Mouse (Mus musculus) cerebellum, adult 11 months (tissue): Measurements from ENCODE around the gene Fam19a1.

Source experiments
- DNase-seq: peaks from one replicate; pipeline ENCODE4 v3.0.0; 2022

The Fam19a1 gene

DNA sequence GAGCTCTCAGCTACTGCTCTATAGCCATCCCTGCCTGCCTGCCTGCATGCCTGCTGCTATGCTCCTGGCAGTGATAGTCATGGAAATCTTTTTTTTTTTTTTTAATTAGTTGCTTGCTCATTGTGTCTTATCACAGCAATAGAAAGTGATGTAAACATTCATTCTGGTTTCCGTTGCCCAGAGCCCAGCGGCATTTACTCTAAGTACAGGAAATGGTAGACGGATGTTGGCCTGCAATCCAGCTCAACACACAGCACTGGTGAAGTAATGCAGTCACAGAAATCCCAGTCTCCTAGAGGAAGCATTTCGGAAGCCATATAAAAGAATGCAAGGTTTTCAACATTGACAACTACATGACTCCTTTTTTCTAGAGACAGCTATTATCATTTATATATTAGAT is 153.5 kb downstream of the Fam19a1 start:
- no peak for DNase-seq

DNA sequence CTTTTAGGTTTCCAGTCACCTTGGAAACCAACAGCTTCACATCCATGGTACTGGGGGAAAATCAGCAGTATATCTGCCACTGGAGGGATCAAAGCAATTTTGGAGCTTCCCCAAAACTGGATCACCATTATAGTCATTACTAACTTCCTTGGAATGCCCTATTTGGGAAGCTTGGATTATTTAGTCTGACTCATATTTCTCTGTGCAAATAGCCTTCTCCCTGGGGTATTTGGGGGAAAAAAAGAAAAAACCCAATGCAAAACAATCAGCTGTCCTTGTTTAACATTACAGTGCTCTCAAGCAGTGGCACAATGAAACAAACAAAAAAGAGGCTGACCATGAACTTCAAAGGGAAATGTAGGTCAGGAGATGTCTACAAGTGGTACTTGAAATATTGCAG is 155.8 kb downstream of the Fam19a1 start:
- DNase-seq: no peak

DNA sequence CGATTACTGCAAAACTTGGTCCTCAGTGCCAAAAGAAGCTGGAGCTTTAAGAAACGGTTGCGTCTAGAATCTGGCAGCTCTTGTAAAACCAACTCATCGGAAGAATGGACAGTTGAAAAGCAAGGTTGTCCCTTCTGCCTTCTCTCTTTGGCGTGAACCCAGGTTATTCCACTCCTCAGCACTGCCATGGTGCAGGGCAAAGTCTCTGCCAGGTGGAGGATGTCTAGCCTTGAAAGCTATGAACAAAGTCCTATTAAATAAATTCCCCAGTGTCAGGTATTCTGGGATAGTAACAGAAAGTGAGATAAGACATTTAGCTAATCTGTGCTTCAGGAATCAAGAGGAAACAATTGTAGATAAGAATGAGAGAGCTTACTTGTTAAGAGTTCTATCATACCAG is 157.5 kb downstream of the Fam19a1 start:
- no peak for DNase-seq

DNA sequence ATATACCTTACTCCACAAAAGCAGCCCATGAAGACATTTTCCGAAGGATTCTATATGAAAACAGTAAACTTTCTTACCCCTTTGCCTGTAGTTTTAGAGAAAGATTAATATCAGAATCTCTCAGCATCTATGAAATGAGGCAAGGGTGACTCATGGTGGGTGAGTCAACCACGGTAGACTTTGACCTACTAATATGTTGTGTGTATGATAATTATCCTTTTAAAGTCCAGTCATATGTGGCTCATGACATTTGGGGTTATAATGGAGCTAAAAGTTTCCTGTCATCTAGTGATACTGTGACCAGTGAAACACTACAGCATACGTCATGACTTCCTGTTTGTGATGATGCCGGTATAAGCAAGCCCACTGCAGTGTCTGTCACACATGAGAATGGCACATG is 170.8 kb downstream of the Fam19a1 start:
- no peak for DNase-seq

DNA sequence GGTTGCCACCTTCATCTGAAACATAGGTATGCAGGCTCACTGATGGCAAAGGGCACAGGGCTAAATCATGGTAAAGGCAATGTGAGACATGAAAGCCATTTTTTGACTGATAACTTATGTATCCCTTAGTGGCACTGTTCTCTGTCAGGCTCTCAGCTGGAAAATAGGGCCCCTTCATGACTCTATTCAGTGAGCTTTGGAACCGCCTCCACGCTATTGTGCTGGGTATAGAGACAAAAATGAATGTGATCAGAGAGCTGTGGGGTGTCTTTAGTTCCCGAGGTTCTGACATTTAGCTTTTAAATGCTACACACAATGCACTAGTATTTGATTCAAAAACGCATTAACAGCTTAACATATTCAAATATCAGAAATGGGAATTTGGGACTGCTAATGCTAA is 171.6 kb downstream of the Fam19a1 start:
- no peak for DNase-seq

DNA sequence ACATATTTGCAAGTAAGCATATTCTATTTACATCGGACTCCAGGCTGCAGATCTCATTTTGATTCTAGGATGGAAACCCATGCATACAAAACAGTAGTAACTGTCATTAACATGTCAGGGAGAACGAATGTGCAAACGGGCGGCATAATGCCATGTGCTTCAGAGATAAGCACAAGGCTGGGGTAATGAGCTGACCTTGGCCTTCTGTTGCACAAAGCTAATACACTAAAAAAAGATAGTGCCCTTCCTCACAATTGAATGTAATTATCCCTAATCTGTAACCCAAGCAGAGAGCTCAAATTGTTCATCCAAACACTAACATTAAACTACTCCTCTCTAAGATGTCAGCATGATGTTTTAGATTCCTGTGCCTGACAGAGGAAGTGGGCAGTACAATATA is 173.3 kb downstream of the Fam19a1 start:
- DNase-seq: no peak

DNA sequence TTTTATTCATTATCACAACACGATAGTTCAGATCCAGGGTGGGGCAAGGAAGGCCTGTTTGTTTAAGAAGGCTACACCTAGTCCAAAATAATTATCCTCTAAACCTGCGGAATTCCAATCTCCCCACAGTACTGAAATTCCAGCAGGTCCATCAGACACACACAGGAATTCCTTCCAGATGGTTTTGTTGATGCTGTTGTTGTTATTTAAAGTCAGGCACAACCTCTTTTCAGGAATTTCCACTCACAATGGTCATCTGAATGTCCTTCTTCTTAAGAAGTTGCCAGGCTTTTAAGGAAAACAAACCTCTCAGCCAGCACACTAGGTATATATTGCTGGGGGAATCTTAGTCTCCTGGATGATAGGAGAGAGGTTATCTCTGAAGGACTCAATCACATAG is 174.4 kb downstream of the Fam19a1 start:
- DNase-seq: no peak

DNA sequence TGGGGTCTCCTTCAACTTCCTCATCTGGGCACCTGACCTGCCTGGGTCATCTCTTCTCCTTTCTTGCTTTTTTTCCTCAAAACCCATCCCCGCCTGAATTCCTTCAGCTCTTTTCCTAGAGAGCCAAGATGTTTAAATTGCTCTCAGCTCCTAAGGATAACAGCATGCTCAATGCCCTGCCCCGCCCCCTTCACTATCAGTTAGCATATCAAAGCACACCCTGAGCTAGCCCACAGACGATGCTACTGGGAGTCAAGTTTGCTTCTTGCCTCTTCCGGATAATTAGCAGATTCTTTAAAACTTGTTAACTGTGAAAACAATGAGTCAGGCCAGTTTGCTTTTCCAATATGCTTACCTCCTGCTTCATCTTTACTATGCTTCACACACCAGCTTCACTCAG is 176.7 kb downstream of the Fam19a1 start:
- DNase-seq: no peak

DNA sequence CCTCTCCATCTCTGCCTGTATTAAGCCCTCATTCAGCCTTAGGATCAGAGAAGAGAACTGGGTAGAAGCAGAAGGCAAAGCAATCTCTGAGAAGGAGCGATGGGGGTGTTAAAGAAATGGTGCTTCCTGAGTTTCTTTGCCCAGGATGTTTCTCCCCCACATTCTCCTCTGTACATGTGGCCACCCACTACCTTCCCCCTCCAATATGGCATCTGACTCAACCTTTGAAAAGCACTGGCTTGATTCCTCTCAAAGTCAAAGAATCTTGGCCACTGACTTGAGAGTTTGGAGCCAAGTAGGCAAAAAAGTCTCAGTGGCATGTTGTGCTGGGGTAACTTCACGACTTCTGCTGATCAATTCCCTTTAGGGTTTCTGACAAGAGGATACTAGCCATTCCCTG is 234.5 kb downstream of the Fam19a1 start:
- DNase-seq: no peak

DNA sequence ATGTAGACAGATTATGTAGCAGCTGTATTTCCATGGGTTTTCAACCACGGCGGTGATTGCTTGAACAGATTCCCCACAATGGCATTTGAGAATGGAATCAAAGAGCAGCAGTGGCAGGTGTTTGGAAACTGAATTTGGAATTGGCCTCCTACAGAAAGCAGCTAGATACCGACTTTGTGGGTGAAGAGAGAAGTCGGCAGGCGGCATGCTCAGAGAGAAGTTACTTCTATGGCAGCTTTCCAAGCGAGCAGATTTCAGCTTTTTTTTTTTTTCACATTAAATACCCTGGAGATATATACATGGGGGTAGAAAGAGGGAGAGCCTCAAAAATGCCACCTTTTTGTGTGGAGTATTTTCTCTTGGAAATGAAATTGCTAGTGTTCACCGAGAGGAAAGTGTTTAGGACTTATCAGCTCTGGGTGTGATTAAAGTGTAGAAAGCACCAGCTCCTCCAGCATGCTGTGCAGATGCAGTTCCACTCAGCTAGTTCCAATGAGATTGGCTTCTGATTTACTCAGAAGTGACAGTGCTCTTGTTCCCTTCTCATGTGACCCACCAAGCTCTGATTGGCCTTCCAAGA is 236.6 kb downstream of the Fam19a1 start:
- no peak for DNase-seq

DNA sequence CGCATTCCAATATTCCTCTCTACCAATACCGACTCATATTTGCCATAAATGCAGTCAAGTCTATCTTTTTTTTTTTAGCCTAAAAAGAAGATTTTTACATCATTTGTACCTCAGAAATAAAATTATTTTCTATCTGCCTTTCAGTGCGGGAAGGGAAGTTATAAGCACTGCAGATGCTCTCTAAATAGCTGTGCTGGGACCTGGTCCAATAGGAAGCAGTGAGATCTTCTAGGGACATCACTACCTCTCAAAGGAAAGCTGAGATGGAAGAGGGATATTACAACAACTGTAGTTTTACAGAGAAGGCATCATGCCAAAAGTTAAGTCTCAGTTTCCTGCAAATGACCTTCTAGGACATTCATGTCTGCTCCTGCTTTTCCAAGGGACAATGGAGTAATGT is 256.6 kb downstream of the Fam19a1 start:
- DNase-seq: no peak

DNA sequence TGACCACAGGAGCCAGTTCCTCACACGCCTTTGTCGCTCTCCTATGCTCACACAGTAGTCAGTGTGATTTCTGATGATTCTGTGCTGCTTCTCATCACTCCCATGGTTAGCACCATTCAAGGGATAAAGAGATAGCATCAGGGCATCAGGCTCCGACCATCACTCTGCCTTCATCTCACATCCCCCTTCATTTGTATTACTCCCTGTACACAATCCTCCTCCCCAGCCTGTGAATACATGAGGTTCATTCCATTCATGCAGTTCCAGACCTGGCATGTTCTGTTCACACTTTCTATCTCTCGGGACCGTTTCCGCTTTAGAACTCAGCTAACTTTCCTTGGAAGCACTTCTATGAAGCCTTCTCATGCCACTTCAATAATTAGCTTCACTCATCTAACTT is 259.9 kb downstream of the Fam19a1 start:
- no peak for DNase-seq

DNA sequence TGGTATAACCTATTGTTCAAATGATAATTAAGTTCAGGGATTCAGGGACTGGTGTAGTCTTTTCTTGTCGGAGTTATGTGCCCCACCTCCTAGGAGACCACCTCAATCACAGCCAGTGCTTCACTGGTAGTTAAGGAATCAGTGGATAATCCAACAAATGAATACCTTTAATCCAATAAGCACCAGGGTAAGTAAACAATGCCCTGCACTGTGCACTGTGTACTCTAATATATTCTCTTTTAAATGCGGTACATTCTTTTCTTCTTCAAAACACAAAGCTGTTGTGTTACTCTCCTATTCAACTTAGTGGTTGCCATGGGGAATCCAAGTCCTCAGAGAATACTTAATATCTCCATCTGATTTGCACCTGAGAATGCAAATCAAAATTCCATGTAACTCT is 260.3 kb downstream of the Fam19a1 start:
- no peak for DNase-seq

DNA sequence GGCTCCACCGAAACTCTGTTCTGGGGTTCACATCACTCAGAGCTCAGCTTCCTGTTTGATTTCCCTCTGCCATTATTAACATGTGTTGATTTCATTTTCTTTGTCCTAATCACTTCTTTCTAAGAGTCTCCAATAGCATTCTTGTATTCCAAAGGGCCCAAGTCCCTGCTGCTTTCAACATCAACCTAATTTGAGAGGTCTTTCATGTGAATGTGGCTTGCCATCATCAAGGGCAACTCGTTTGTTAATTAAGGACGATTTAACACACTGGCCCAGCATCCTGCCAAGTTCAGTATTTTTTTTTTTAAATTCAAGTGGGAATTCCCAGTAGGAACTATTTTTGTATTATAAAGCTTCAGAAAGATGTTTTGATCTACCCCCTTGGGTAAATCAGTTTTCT is 263.8 kb downstream of the Fam19a1 start:
- DNase-seq: no peak

DNA sequence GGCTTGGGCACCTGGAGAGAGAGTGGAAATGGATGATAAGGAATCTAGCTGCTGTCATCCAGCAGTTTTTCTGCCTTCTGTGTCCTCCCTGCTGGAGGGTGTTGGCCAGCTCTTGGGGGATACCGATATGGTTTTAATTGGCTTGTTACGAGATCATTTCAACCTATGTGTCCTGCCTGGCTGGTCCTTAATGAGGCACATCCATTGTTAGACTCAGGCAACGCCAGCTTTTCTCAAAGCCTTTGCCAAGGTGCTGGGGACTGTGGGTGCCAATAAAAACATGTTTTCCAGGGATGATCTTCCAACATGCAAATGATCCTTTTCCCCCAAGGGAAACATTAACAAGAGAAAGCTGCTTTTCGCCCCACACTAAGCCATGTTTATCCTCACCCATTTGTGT is 266.3 kb downstream of the Fam19a1 start:
- DNase-seq: no peak

DNA sequence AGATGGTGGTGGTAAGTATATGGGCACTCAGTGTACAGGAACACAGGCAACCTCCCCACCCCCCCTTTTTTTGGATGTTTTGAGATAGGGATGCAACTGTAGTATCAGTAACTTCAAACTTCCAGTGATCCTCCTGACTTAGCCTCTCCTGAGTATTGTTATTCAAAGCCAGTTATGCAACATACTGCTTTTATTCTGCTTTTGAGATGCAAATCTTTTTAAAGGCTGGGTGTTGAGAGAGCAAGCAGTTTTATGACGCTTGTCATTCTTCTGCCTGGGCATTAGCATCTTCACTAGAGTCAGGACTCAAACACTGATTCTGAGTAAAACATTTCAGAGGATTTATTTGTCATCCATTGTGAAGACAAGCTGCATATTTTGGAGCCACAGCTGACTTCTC is 271.5 kb downstream of the Fam19a1 start:
- DNase-seq: no peak

DNA sequence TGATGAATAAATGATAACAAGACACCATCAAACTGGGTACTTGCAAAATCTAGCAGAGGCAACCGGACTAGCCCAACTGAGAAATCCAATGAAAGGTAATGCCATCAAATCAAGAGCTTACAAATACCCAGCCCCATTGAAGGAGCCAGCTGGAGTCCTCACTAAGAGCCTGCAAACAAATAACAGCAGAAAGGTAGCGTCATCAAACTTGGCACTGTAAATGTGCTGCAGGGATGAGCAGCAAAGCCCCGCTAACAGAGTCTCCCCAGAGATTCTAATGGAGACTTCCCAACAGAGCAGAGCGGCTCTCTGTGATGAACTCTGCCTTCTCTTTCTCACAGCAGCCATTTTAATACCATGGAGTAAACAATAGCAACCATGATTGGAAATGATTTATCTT is 305.9 kb downstream of the Fam19a1 start:
- DNase-seq: no peak

DNA sequence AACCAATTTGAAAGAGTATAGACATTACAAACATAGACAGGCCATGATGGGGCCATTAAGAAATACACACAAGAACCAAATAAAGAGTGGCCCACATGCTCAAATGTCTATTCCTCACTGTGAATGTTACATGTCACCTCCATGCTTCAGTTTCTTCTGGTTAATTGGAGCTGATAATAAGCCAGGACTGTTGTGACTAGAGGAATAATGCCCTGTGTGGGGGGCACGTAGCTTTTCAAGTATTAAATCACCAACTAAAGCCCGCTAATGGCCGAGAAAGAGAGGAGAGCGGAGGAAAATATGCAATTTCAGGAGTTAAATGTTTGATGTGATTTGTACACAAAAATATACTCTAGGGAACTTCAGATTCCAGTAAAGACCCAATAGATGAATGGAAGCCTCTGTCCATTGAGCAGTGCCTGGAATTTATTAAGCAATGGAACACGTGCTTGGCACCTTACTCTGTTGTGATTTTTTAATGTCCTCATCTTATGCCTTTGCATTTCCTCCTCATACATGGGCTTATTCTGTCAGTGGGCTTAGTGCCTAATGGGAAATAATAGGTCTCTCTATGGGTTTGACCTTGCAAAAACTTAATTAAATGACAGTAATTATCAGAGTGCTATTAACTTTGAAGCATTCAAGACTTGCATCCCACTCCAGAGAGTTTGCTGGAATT is 306.9 kb downstream of the Fam19a1 start:
- no peak for DNase-seq

DNA sequence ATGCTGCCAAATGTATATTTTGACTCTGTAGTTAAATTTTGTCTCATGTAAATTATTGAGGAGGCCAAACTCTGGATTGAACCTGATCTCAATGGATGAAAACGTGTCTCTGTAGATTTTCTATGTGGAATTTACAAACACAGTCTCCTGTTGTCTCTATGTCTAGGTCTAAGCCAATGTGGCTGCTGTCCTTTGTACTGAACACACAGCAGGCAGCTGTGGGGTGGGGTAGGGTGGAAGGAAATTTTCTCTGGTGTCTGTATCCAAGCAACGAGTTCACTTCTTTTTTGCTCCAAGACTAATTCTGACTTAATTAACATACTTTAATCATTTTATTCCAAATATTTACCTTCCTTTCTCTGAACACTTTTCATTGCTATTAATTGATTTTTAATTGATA is 307.6 kb downstream of the Fam19a1 start:
- DNase-seq: no peak

DNA sequence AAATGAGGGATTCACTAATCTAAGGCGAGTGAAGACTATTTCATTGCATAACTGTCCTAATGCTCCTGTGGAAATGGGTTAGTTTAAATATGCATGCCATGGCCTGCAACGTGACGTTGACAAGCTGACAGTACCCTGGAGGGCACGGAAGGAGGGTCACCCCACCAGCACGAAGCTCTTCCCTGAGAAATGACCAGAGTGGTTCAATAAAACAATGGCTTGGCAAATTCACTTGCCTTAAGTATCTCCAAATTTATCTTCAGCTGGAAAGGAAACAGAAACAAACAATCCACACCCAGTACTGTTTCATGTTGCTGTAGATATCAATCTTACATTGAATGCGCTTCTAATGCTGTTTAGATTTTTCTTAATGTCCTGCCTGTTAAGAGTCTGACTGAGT is 316.4 kb downstream of the Fam19a1 start:
- no peak for DNase-seq

DNA sequence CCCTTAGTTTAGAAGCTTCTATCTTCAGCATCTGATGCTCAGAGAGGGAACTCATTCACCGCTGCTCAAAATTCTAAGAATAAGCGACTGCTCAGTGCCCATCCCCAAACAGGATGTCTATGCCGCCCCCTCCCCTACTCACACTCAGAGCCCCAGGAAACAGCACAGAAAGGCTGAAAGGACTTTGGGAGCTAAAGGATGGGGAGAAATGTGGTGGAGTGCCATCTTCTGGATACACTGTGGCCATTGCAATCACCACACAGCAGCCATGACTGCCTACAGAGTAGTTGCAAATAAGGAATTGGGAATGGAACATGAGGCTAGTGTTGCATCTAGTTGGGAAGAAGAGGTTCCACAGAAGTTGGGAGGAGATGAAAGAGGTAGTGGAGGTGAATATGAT is 319.4 kb downstream of the Fam19a1 start:
- no peak for DNase-seq

DNA sequence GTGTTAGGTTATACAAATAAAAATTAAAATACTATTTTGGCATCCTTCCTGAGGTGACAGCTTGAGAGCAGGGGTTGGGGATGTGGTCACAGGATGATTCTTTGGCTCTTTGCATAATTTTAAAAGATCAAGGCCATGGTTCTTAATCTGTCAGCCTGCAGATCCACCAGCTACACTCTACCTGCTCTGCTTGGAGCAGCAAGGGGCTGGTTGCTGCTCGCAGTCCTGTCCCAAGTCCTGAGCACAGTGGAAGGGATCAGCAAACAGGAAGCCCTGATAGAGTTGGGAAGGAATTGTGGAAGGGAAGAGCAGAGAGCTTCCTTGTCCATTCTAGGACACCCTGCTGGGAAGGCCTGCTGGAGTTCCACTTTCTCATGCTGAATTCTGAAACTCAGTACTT is 320.9 kb downstream of the Fam19a1 start:
- no peak for DNase-seq

DNA sequence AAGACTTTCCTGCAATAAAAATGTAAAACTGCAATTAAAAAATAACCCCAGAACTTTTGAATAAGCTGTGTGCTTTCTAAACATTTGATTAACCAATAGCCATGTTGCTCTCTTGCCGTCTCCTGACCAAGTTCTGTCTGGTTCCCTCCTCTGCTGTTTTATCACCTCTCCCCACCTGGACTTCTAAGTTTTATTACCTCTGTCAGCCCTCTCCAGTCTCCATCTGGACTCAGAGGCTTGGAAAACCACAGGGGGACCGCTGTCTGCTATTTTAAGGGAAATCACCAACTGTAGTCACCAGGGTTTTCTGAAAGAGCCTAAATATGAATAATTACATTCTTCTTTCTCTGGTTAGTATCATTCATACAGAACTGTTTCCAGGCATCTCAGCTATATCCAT is 322.6 kb downstream of the Fam19a1 start:
- DNase-seq: no peak

DNA sequence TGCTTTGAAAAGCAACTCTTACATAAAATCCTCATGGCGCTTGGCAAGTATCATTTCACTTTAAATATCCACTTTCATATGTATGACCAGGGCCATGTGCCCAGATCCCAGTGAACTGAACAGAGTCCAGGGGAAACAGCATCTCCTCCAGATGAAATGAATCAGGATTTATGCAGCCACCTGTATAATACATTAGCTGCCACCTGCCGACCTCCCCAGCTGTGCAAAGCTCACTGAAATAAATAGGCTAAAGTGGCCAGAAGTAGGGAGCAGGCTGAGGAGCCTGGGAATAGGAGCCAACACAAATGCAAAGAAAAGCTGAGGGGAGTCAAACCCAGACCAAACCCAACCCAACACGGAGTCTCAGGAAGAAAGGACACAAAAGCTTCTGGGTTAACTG is 324.9 kb downstream of the Fam19a1 start:
- no peak for DNase-seq

DNA sequence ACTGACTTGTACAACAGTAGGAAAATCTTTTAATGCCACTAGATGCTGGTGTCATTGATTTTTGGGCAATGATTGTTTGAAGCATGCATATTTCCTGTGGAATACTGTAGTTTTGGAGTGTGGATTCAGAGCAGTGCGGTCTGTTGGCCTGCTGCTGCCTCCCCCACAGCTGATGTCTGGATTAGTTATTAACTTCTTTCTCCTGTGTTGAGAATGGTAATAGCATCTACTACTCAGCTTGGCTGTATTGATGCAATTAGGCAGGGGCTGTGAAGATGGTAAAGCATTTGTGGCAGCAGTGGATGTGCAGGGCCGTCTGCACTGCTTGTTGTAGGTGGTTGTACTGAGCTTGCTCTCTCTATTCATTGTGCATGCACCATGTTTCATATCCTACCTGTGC is 326.5 kb downstream of the Fam19a1 start:
- no peak for DNase-seq
